8 mouse cellular contexts compared by ENCODE assay signal in the genomic region with DNA sequence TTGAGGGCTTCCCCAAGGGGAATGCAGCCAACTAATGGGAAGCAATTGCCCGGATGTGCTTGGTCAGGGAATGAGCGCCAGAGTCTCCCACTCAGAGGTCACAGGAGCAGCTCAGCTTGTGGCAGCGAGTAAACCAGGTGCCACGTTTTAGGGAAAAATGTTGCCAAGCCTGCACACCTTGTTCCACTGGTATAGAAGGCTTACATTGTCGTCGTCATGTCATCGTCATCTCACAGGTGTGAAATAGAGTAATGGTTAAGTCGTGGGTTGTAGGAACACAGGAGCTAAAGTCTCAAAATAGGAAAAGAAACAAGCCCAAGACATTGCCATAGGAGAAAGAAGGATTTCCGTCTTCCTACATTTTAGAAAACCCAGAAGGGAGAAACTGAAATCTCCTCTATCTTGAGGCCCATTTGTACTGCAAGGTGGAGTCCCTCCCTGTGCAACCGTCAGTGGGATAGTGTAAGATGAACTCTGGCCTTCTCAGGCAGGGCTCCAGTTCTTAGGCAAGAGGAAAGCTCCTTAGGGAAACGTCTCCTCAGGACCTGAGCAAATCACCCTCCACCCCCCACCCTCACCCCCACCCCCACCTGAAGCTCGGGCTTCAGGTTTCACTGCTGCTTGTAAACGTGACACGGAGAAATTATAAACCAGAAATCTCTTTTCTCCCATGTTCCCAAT.
DNase-seq lines count a peak whose midpoint lies in the region; ATAC-seq and TF ChIP-seq lines count a peak whose summit lies in the region.

No protein-coding gene starts in this region.

- H3K9ac ChIP-seq in liver, embryonic 14.5 days (replicated peaks): no peak overlapping the region

- no peak for TF ChIP-seq EP300 in liver, embryonic 14.5 days (IDR thresholded peaks at IDR 0.05; ENCODE audit: low read depth)

- WGBS in cerebellum, adult 2 months: 50% methylated on average over 14 of the region's 14 CpGs
- 45% methylated on average over 14 of the region's 14 CpGs for WGBS in liver, embryonic 14.5 days (ENCODE audit: insufficient replicate concordance)

- H3K36me3 ChIP-seq in testis, adult 2 months (ENCODE audit: control insufficient read depth, insufficient read depth, low read length): no peaks in the 10 kb centered on the region
- no peaks in the 10 kb centered on the region for H3K36me3 ChIP-seq in liver, embryonic 14.5 days (replicated peaks; ENCODE audit: control insufficient read depth, insufficient read depth, low read depth)

- no peak for TF ChIP-seq POLR2A in cerebellum, adult 2 months (IDR thresholded peaks at IDR 0.05; ENCODE audit: borderline replicate concordance, insufficient read depth, low read length)
- no peak for TF ChIP-seq POLR2A in testis, adult 2 months (IDR thresholded peaks at IDR 0.05; ENCODE audit: control insufficient read depth, low read depth, low read length)

- no peaks in the 10 kb centered on the region for H3K9me3 ChIP-seq in liver, embryonic 14.5 days (ENCODE audit: control insufficient read depth, low read length)

- DNase-seq in cerebellum, adult 2 months: peak; percentile 29
- no peak for DNase-seq in cerebellum, adult 8-10 months
- no peak for DNase-seq in testis, postnatal 10 days (ENCODE audit: low spot score)
- DNase-seq in liver, embryonic 14.5 days (ENCODE audit: low read depth in 3 of 3, low spot score in 3 of 3): no peak
- DNase-seq in spleen, postnatal 4 days (ENCODE audit: low spot score in 2 of 2): no peak
- no peak for DNase-seq in urinary bladder, postnatal 14 days (ENCODE audit: low spot score)
- DNase-seq in left cerebral cortex, postnatal 4 days: no peak

- peak overlapping the region; percentile 85 for H3K4me3 ChIP-seq in cerebellum, adult 2 months (replicated peaks; ENCODE audit: insufficient read depth, low read depth, low read length)
- H3K4me3 ChIP-seq in testis, adult 2 months (ENCODE audit: control insufficient read depth, low read depth, low read length): no peak overlapping the region
- no peak overlapping the region for H3K4me3 ChIP-seq in liver, embryonic 14.5 days (ENCODE audit: insufficient read depth in 1 of 2, low read depth in 2 of 2, low read length in 2 of 2)

- peaks cover 12% of the 10 kb centered on the region for H3K4me1 ChIP-seq in cerebellum, adult 2 months (ENCODE audit: control insufficient read depth, insufficient read depth, low read length)
- H3K4me1 ChIP-seq in testis, adult 2 months (ENCODE audit: control insufficient read depth, insufficient read depth, low read length): no peaks in the 10 kb centered on the region
- no peaks in the 10 kb centered on the region for H3K4me1 ChIP-seq in liver, embryonic 14.5 days (replicated peaks; ENCODE audit: control insufficient read depth in 2 of 2, insufficient read depth in 2 of 2, low read length in 1 of 2)

- no peak for ATAC-seq in liver, embryonic 14.5 days (ENCODE audit: insufficient read depth)

- intact Hi-C loops in left cerebral cortex, postnatal 4 days (cut with DNase I): no loop called here

- H3K27me3 ChIP-seq in cerebellum, adult 2 months (ENCODE audit: control insufficient read depth, insufficient read depth, low read length): no peaks in the 10 kb centered on the region
- no peaks in the 10 kb centered on the region for H3K27me3 ChIP-seq in testis, adult 2 months (ENCODE audit: control insufficient read depth, insufficient read depth, low read length)
- no peaks in the 10 kb centered on the region; the same call in 1 of the 2 replicates for H3K27me3 ChIP-seq in liver, embryonic 14.5 days (ENCODE audit: control insufficient read depth, insufficient read depth, low read length)

- H3K27ac ChIP-seq in cerebellum, adult 2 months (ENCODE audit: insufficient read depth, low read length): peak overlapping the region; percentile 85
- peak overlapping the region; percentile 34; the same call in 1 of the 2 replicates for H3K27ac ChIP-seq in testis, adult 2 months (ENCODE audit: control insufficient read depth, insufficient read depth, low read depth, low read length)
- no peak overlapping the region for H3K27ac ChIP-seq in liver, embryonic 14.5 days

- peak overlapping the region; percentile 22 for H3K4me2 ChIP-seq in liver, embryonic 14.5 days (ENCODE audit: low read depth)

- no peak for TF ChIP-seq CTCF in cerebellum, adult 2 months (IDR thresholded peaks at IDR 0.05; ENCODE audit: borderline replicate concordance, insufficient read depth, low read depth, low read length)
- no peak for TF ChIP-seq CTCF in testis, adult 2 months (IDR thresholded peaks at IDR 0.05; ENCODE audit: control insufficient read depth, insufficient read depth, insufficient replicate concordance, low read depth, low read length)
- TF ChIP-seq CTCF in liver, embryonic 14.5 days (IDR thresholded peaks at IDR 0.05; ENCODE audit: low read depth): no peak

Comparison
In these comparisons a context has a peak if more than half of its experiments do, and no peak if none do; other contexts are left out.
1. DNase-seq: peak in cerebellum, adult 2 months (2 of 2); none in cerebellum, adult 8-10 months (single experiment), testis, postnatal 10 days (single experiment), liver, embryonic 14.5 days (0 of 3), spleen, postnatal 4 days (0 of 2), urinary bladder, postnatal 14 days (single experiment) and left cerebral cortex, postnatal 4 days (single experiment).